Mouse (Mus musculus): ENCODE measurements around the gene Gstt1.

The Gstt1 gene

DNA sequence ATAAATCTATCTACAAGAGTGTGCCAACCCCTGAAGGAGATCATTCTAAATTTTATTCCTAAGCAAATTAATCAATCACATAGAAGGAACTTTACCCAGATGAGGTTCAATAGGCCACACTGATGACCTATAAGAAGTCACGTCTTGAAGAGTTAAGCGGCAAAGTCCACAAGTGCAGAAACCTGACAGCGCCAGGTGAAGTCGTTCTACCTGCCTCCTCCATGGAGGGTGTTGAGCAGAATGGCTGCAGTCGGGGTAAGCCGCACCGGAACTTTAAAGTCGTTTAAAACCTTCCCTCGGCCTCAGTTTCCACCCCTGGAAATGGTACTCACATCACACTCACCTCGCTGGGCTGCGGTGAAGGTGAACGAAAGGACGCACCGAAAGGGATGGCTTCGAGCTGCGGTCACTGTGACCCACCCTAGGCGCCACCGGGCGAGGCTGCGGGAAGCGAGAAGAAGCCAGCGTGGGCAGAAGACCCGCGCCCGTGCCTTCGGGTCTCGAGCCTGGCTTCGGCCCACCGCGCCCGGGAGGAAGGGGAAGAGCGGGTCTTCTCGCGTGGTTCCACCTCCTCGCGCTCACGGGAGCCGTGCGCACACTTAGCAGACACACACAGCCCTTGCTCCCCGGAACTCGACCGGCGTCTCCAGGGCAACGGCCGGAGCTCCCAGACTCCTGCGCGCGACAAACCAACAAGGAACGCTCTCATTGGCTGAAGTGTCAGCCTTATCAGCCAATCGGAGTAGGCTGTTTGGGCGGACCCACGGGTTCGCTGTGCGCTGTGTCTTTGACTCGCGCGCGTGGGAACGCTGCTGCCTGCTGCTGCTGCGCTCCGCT, 34.5 kb downstream of the Gstt1 start, which contains the start of gene Cabin1:
Cabin1 (minus strand) TSS at position 660 of the 837 bp plus-strand sequence.
- peak; percentile 97 for DNase-seq

DNA sequence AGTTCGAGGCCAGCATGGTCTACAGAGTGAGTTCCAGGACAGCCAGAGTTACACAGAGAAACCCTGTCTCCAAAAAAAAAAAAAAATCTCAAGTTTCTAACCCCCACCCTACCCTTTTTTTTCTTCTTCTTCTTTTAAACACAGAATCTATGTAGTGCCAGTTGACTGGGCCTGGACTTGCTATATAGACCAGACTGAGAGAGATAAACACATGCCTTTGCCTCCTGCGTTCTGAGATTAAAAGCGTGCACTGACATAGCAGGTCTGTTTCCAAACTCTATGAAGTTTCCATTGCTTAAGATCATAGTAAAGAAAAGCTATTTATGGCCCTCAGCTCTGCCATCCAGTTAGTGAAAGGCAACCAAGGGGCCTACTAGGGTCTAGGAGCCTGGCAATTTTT, 36.0 kb downstream of the Gstt1 start:
- no peak for DNase-seq

DNA sequence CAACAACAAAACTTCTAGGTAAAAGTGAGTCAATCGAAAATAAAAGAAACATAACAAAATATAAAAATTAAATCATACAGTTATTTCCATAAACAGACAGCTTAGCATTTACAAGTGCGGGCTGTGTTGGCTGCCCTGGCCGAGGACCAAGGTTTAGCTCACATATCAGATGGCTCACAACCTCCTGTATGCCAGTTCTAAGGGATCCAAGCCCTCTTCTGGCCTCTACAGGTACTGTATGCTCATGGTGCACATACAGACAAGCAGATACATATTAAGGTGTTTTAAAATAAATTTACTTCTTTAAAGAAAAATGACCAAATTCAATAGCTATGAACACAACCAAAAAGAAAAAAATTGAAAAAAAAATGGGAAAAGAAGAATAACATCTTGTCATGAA, 38.1 kb downstream of the Gstt1 start:
- DNase-seq: no peak

DNA sequence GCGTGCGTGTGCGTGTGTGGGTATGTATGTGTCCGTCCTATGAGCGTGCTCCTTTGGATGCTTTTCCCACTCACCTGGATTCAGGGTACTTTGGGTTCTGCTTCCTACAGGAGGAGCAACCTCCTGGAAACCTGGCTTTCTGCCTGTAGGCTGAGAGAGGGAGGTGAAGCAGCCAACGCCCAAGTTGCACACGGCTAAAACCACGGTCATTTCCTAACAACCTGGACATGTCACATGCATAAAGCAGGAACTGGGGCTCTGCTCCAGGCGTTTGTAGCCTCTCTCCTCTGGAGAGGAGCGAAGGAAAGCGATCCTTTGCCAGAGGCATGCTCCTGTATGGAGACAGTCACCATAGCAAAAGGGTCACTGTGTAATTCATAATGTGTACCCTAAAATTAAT, 41.7 kb downstream of the Gstt1 start:
- no peak for DNase-seq

DNA sequence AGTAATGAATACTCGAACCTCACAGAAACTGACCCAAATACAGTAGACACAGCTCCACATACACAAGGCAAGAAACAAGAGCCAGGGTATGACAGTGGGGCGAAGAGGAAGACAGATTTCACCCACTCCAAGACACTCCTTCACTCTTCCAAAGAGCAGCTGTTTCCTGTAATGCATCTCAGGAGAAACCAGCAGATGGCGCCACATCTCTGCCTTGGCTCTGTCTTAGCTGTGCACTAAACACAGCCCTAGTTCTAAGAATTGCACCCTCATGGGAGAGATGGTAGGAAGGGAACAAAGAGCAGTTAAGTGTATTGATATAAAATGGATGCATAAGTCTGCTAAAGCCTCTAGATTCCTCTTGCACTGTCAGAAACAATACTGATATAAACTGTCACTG, 54.4 kb downstream of the Gstt1 start:
- peak; percentile 81 for DNase-seq

DNA sequence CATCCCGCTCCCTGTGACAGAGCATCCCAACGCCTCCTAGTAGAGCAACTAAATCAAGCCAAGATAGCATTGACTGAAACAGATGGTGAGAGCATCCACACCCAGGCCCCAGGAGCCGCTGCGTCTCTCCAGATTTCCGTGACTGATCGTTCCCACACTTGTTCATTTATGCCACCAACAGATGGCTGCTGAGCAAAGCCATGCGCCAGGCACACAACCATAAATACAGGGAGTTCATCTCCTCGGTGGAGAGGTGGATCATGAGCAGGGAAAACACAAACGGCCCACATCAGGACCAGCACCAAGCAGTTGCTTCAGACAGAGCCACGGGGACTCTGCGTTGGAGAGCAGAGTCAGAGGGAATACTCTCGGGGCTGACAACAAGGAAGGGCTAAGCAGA, 55.0 kb downstream of the Gstt1 start:
- DNase-seq: peak; percentile 76

DNA sequence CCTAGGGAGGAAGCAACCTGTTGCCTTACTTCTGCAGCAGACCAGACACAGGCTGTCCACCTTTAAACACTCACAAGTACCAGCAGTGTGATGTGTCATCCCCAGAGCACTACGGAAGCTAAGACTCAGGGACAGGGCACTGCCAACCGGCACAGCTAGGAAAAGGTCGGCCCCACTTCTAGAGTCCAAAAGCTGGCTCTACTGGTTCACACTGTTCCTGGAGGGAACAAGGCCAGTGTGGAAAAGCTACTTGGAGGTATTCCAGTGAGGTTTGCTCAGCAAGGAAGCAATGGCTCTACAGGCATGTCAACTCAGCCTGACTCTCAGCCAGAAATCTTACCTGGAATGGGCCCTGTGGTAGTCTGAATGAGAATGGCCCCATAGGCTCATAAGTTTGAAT, 57.5 kb downstream of the Gstt1 start:
- DNase-seq: no peak

Data from cerebellum, adult 9-11 months (tissue).